Mouse (Mus musculus) embryonic fibroblast, embryonic 13.5 days (primary cell): ENCODE data around the gene Ablim2.

Experiments
- CTCF ChIP-seq: IDR thresholded peaks from 2 replicates; pipeline ENCODE4 v1.5.1; 2011; ENCODE audit warnings: mild to moderate bottlenecking, control low read depth, low read length, moderate library complexity, borderline replicate concordance; ENCODE audit not compliant: insufficient read depth
- POLR2A ChIP-seq: IDR thresholded peaks from 2 replicates; pipeline ENCODE4 v1.6.1; 2011; ENCODE audit warnings: low read depth, mild to moderate bottlenecking, control low read depth, low read length, moderate library complexity

DNA sequence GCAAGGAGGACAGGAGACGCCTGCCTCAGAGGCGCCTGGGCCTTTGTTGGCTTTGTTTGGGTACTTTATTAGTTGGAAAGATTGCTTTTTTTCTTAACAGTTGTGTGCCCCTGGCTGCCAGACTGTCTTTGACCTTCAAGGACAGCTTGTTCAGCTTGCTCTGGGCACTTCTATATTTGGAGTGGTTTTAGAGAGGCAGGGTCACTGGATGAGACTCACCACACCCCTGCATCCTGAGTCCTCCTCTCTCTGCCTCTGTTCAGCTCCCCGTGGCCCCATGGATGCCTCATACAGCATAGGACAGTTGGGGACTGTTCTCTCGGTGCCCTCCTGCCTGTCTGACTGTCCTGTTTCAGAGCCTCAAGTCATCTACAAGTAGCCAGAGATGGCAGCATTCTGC is 37.3 kb downstream of the Ablim2 start:
- TF ChIP-seq POLR2A = no peak
- TF ChIP-seq CTCF = no peak
